Mouse (Mus musculus) left cerebral cortex, postnatal 25 days (tissue): Measurements from ENCODE around the gene Gng12. TPM values are rescaled to one million over a fixed set of nuclear protein-coding genes. Genes with fewer than 3 reads are reported as not detected.

ENCODE experiments used
- DNase-seq, 2 experiments: peaks; one replicate each; pipeline ENCODE4 v3.0.0; 2022; ENCODE audit warnings: low spot score in 2 of 2, mixed read lengths in 1 of 2
- intact Hi-C: fragments of 180-260 bp; cut with DNase I; formaldehyde crosslinking; loops from one replicate; pipeline ENCODE4 v1.15.1; 2025
- total RNA-seq, 2 experiments: library from RNA; stranded (reverse); gene quantifications; 2 replicates each; pipeline ENCODE4 v1.2.3; 2021

Gng12 gene
- total RNA-seq, 2 experiments from 2014 or later: 59.4 to 67.0 TPM

DNA sequence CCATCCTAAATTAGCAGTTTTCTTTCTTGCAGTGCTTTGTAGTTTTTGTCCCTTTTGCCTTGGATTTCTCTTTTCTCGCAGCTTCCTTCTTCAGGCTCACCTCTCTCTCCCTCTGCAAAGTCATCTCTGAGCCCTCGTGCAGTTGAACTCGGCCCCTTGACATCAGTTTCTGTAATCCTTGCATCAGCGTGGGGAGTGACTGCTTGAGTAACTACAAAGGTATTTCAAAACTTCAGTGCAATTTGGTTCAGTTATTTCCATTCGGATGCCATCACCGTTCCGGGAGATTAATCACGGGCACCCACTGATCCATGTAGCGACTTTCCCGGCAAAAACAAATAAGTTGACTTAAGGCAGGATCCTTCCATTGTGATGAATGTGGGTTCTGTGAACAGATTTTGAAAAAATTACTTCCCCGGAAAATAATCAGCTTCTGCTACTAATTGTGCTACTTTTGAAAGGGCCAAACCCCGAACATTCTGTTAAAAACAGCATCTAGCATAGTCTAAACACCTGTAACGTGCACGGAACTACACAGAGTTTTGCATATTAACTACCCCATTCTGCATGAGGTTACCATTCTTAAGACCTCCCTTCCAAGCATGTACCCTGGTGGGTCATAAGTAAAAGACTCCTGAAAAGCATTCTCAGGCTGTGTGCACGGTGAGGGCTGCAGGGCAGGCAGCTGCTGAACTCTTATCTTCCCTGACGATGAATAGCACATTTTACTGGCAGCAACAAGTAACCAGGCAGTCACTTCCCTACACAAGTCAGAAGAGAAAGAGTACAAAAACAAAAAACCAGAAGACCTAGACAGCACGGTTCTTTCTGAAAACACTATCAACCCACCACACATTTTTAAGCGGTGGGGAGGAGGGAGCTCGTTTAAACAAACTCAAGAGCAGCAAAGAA, 139.4 kb downstream of the Gng12 start:
- intact Hi-C loops: loop anchor here (2.0 to 10.0 kb wide), 4 partner anchors 71 to 193 kb away; partner anchors contain the start of gene Gng12
- DNase-seq: no peak

DNA sequence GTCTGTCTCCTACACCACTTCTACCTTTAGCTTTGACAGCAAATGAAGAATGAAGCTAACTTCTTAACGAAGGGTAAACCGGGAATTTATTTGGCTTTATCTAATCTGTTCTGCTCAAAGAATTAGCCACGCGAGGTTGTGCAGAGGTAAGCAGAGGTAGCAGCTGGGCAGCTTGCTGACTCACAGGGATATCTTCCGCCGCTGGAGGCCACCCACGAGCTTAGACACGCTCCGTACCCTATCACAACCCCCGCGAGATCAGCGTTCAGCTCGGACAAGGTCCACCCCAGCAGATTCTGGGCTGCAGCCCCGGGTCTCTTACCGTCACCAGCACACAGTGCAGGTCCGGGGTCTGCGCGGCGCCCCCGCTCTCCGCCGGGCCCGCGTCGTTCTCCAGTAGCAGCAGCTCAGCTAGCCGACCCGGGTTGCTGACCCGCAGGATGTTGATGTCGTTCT, 140.2 kb downstream of the Gng12 start:
- peak; percentile 76 to 81 for DNase-seq
- intact Hi-C loops: loop anchor here (2.0 to 10.0 kb wide), 4 partner anchors 72 to 194 kb away; partner anchors contain the start of gene Gng12

GRCm38 (mm10) chr6:67036837-67037628, 140.8 kb downstream of the Gng12 start, which contains the start of gene Gadd45a:
TSS of gene Gadd45a (minus strand) at chr6:67037457.
- intact Hi-C loops: loop anchor here (1.0 to 10.0 kb wide), 5 partner anchors 72 to 195 kb away; partner anchors contain the start of gene Gng12
- peak; percentile 85 to 95 for DNase-seq

DNA sequence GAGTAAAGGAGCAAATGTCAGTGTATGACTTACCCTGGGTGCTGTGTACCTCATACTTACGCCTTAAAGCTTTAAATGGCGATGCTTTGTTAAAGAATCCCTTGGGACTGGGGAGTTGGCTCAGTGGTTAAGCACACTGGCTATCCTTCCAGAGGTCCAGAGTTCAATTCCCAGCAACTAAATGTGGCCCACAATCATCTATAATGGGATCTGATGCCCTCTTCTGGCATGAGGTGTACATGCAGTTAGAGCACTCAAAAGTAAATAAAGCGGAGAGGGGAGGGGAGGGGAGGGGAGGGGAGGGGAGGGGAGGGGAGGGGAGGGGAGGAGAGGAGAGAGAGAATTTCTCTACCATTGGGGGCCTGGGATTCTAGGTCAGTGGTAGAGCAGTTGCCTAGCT, 142.8 kb downstream of the Gng12 start:
- no peak for DNase-seq
- intact Hi-C loops: loop anchor here (5.0 to 10.0 kb wide), 2 partner anchors 144 to 197 kb away; partner anchors contain the start of gene Gng12

GRCm38 (mm10) chr6:67040904-67041410, 144.8 kb downstream of the Gng12 start:
- intact Hi-C loops: no loop called here
- peak in 1 of 2 experiments; percentile 9 for DNase-seq

GRCm38 (mm10) chr6:67045424-67045823, 149.2 kb downstream of the Gng12 start:
- intact Hi-C loops: no loop called here
- no peak for DNase-seq

GRCm38 (mm10) chr6:67046937-67047336, 150.7 kb downstream of the Gng12 start:
- intact Hi-C loops: no loop called here
- no peak for DNase-seq

GRCm38 (mm10) chr6:67048052-67048691, 152.0 kb downstream of the Gng12 start:
- intact Hi-C loops: no loop called here
- DNase-seq: no peak

DNA sequence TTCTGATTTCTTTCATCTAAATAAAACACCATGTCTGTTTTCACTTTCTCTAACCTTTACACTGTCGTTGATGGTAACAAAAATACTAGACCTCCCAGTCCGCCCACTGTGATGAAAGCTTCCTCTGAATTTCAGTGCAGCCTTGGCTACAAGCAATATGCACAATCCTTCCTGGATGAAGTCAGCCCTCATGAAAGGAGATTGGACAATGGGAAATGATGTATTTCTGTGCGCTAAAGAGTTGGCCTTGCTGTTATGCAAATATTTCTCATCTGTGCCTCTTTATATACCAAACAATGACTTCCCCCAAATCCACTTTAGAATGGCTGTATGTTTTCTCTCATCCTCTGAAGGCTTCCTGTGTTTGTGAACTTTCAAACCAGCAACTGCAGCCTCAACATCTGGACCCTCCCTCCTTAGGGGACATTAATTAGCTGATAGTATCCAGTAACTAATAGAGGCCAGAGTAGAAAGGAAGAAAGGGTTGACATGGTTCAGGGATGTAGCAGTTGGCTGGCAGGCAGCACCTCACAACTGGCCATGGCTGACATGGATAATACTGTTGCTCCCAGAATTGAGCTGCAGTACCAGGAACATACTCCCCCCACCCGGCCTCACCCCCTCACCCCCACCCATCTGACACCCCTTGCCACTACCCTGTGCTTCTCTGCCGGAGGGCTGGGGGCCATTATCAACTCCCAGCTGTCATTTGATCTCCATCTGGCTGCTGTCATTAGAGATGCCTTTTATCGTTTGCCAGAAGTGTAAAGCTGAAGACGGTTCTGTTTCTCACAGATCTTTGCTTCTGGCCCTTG, 152.9 kb downstream of the Gng12 start:
- intact Hi-C loops: no loop called here
- no peak for DNase-seq

DNA sequence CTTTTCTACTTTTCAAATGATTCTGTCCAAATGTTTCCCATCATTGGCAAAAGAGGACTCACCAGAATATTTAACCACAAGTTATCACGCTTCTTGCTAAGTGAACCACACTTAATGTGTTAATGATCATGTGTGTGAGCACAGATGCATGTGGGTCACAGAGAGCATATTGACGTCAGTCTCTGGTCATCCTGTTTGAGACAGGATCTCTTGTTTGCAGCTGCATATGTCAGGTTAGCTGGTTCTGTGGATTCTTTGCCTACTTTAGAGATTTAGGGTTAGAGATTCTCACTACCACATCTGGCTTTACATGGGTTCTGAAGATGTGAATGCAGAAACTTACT, 153.5 kb downstream of the Gng12 start:
- intact Hi-C loops: no loop called here

DNA sequence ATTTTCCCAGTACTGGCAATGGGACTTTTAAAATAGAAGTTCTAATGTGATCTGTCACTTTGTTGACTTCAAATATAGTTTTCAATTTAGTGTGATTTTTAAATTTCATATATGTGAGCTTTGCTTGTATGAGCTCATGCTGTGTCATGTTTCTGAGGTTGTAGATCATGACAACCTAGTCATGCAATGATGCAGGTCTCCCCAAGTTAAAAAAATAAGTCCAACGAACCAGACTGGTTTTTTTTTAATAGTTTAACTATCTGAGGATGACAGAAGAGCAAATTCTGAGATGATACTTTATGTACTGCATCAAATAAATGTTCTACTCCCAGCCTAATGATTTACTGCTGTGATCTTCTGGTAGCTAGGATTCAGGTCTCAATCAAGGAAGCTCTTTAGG, 153.9 kb downstream of the Gng12 start:
- intact Hi-C loops: no loop called here
- no peak for DNase-seq

More for the DNA sequence above, 153.5 kb downstream of the Gng12 start:
- DNase-seq: no peak

DNA sequence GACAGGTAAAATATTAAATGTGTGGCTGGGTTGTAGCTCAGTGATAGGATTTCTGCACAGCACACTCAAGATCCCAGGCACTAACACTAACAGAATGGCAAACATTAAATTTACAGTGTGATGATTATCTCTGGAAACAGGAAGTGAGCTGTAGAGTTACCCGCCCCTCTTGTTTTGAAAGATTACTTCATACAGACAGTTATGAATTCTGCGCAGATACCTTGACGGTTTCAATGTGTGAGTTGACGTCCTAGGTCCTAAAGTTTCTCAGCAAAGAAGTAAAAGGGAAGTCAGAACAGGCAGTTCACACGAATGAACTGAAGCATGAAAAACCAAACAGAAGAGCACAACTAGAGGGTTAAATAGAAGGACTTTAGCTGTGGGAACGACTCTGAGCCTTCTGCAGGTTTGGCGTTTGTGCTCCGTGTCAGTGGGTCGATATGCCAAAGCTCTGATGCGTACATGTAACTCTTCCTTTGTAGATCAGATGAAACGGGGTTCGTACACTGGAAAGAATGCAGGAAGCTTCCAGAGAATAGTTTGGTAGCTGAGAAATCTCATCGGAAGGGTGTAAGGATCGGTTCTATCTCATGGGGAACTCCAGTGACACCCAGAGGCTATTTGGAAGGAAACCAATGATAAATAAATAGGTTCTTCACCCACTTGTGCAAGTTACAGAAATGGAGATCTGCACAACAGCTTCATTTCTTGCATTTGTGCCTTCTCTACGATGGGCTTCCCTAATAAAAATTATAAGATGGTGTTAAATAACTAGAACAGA, 160.1 kb downstream of the Gng12 start:
- intact Hi-C loops: no loop called here
- no peak for DNase-seq

DNA sequence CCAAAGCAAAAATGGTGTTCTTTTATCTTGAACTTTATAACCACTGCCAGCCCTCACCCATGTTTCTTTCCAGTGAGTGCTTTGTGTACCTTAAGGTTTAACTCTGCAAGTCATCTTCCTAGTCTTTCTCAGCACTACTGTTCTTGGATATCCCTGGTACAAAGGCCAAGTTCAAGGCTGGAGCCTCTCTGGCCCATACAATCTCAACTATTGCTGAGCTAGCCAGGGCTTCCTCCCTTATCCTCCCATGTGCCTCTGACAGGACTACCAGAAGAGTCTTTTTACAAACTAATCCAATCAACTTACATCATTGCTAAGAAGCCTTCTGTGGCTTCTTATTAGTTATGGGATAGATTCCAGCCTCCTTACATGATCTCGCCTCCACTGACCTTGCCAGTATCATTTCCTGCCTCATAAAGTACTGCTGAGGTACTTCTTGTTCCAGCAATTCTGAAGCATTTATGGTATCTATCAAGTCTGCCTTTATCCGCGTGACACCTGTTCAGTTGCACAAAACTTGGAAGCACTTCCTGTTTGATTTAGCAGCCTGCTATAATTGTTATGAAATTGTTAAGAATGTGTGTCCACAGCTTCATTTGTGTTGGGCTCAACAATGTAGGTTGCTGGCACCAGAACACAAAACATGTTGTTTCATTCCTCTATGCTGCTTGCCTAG, 160.8 kb downstream of the Gng12 start:
- no peak for DNase-seq
- intact Hi-C loops: no loop called here

GRCm38 (mm10) chr6:67057574-67057973, 161.4 kb downstream of the Gng12 start:
- intact Hi-C loops: no loop called here
- DNase-seq: no peak

- DNase-seq: no peak
- intact Hi-C loops: no loop called here
Observed at GRCm38 (mm10) chr6:67057991-67058696, 161.9 kb downstream of the Gng12 start.

DNA sequence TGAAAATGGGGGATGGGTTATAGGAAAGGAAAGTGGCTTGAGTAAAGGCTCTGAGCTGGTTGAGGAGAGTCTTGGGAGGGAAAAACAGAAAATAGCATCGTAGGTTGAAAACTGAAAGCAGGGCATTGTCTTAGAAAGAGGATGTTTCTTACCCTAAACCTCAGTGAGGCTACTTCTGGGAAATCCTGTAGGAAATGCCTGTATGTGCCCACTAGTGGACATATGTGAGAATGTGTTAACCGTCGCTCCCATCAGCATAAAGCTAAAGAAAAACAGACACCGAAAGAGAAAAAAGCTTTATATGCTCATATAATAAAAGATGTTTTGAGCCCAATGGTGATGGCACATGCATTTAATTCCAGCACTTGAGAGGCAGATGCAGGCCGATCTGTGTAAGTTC, 163.9 kb downstream of the Gng12 start:
- intact Hi-C loops: no loop called here

GRCm38 (mm10) chr6:67069219-67069762, 173.1 kb downstream of the Gng12 start:
- intact Hi-C loops: no loop called here
- no peak for DNase-seq

More for the DNA sequence above, 163.9 kb downstream of the Gng12 start:
- DNase-seq: no peak
